Mouse (Mus musculus): ENCODE measurements around the gene BC025920.
"Not testable (repeated sequence)": the region's sequence is repeated elsewhere in the genome, so short reads cannot be mapped to it uniquely, and the experiment has no call there.

The BC025920 gene

DNA sequence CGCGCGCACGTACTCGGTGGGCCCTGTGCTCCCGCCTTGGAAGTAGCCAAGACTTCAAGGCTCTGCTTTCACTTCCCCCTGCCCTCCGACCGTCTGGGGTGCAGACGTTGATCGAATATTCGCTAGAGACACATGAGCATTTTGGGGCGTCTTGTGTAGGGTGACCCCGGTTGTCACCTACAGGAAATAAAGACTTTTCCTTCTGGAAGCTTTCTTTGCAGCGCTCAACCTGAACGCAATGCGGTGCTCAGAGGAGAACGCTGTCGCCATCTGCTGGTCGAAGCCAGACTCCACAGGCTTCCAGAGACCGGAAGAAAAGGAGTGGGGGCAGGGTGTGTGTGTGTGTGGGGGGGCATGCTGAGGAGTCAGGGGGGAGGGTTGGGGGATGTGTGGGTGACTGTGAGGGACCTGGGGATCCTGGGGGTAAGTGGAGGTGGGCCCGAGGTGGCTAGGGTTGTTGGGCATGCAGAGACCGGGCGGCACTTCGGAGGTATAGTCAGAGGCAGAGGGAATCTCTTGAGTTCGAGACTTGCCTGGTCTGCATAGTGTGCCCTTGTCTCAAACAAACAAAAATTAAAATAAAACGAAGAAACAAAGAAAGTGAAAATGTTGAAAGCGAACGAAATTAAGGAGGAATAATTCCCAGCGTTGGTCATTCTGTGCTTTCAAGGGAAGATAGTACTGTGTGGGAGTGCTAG, 953 bp upstream of the BC025920 start:
- DNase-seq = peak; percentile 85

DNA sequence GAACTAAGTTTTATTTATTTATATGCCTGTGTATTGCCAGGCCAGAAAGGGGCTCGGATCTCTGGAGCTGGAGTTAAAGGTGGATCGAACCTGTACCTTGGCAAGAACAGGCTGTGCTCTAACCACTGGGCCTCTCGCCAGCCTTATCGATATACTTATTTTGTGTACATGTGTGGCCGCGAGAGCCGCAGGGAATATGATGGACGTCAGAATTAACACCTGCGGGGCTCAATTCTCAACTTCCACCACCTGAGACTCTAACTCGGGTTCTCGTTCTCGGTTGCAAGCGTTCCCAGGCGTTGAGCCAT, 450 bp upstream of the BC025920 start:
- DNase-seq = no peak

DNA sequence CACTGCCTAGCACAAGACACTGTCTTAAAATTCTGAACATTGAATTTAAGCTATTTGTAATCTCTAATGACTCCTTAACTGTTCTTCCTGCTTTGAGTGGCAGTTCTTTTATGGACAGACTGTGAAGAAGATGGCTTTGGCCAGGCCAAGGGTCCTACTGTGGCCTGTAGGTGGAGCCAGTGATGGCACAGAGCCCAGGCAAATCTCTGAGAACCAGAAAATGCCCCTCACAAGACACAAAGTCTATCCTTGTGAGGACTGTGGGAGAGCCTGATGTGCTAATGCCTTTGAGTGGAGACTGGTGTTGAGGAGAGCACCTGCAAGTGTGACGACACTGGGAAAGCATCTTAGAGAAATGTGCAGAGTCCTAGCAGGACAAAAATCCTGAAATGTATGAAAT, 2.2 kb downstream of the BC025920 start:
- no peak for DNase-seq

DNA sequence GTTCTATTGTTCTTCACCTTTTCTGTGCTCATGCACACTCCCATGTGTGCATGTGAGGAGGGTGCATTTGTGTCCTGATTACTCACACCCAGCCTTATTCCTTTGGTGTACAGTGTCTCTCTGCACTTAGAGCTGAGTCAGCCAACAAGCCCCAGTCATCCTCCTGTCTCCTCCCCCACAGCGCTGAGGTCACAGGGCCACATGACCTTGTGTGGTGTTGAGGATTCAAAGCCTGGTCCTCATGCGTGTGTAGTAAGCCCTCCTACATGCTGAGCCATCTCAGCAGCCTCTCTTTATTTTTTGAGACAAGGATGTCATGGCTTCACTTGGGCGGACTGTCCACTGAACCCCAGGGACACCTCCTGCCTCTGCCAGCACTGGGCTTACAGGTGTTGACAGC, 6.7 kb downstream of the BC025920 start:
- no peak for DNase-seq

- DNase-seq = no peak
Observed at GRCm38 (mm10) chr10:81615486-81615885, 9.4 kb downstream of the BC025920 start.

DNA sequence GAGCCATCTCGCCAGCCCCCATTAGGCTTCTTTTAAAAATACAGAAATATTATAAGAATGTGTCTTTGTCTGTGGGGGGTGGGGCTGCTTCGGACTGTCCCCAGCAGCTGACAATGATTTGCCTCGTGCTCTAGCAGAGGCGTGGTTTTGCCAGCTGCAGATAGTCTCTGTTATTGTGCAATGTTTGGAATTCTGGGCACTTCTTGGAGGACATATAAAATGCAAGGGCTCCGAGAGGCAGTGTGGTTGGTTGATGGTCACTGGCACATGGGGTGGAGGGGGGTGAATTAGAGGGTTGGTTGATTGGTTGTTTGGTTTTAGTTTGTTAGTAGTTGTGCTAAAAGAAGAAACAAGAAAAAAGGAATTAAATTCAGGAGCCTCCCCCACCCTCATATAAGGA, 13.9 kb downstream of the BC025920 start:
- no peak for DNase-seq

- DNase-seq = no peak
Observed at GRCm38 (mm10) chr10:81620786-81621185, 14.7 kb downstream of the BC025920 start.

DNA sequence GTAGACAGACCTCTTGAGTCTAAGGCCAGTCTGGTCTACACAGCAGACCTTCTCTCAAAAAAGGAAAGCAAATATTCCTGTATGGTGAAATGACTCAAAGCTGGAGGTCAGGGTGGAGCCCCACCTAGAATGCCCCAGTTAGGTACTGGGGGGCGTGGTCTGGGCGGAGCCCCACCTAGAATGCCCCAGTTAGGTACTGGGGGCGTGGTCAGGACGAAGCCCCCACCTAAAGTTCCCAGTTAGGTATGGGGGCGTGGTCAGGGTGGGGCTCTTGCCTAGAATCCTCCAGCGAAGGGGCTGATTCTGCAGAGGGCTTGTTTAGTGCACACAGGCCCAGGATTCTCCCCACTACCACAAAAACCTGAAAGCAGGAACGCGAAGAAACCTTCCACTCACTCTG, 17.4 kb downstream of the BC025920 start:
- no peak for DNase-seq

GRCm38 (mm10) chr10:81626101-81626993, 20.3 kb downstream of the BC025920 start:
- no peak for DNase-seq

DNA sequence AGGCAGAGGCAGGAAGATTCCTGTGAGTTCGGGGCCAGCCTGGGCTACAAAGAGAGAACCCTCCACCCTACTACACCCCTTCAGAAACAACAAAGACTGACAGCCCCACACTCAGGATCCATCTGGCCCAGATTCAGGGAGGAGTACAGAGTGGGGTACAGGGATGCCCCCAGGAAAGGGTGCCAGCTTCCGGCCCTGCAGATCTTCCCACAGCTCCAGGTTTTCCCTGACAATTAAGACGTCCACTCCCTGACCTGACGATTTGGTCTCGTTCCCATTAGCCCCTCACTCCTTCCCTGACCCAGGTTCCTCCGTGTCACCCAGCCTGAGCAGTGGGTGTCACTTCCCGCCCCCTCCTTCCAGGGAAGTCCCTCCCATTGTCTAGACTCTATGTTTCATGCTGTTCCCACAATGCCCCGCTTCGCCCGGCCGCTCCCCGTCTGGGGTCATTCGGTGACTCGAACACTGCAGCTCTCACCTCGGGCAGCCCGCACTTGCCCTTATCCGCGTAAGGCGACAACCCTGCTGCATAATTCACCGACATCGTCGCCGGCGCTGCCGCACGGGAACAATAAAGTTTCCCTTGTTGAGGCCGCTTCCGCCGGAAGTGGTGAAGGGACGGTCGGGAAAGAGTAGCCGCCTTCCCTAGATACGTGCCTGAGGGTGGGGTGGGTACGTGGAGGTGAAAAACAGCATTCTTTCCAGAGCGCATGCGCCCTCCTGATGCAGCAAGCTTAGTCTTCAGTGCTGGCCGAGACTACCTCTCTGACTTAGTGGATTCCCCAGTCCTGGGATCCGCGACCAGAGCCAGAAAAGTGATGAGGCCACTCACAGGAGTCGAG, 21.1 kb downstream of the BC025920 start, which contains the start of gene Sirt6:
Gene Sirt6, minus strand, starts transcription at position 804 of the 842 bp plus-strand sequence.
- DNase-seq = peak; percentile 91

DNA sequence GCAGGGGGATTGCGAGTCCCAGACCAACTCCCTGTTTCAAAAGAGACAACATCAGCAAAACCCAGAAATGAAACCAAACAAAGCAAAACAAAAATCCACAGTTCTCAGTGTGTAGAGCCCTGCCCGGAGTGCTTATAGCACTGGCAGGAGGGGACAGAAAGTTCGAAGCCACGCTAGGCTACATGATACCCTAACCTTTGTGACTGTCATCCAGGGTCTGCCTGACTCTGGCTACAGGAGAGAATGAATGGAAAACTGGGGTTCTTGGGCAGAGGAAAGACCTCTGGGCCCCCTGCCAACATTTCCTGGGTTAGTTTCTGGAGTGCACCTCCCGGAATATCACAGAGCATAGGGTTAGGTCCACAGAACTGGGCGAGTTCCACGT, 21.8 kb downstream of the BC025920 start:
- DNase-seq = no peak

DNA sequence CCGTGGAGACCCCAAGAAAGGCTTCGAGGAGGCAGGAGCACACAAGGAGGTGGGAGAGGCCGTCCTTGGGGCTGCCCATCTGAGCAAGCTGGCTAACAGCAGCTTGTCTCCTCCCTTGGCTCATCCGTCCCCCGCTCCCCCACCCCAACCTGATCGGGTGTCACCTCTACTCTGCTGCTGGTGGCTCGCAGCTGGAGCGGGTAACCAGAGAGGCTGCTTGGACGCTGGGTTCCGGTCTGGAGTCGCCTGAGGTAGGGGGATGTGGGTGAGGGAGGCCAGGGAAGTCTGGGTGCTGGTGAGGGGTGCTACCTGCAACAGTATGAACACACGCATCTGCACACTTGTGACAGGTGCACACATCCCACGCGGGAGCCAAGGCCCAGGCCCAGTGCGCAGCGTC, 22.3 kb downstream of the BC025920 start, which contains the start of gene Ankrd24:
Gene Ankrd24, plus strand, starts transcription at position 151 of the 400 bp plus-strand sequence.
- no peak for DNase-seq

GRCm38 (mm10) chr10:81633253-81634099, 27.4 kb downstream of the BC025920 start:
- peak; percentile 86 for DNase-seq

GRCm38 (mm10) chr10:81636338-81636737, 30.3 kb downstream of the BC025920 start:
- DNase-seq = no peak

DNA sequence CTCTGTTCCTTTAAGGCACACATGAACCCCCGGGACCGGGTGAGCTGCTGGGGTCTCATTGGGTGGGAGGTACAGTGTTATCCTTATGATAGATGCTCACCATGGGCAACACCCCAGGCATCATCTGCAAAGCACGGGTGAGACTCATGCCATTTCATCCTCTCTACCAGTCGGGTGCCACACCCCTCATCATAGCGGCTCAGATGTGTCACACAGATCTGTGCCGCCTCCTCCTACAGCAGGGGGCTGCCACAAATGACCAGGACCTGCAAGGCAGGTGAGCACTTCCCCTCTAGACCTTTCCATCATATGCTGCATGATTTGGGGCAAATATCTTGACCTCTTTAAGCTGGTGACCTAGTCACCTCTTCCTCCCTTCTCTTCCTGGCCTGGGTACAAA, 32.0 kb downstream of the BC025920 start:
- no peak for DNase-seq

DNA sequence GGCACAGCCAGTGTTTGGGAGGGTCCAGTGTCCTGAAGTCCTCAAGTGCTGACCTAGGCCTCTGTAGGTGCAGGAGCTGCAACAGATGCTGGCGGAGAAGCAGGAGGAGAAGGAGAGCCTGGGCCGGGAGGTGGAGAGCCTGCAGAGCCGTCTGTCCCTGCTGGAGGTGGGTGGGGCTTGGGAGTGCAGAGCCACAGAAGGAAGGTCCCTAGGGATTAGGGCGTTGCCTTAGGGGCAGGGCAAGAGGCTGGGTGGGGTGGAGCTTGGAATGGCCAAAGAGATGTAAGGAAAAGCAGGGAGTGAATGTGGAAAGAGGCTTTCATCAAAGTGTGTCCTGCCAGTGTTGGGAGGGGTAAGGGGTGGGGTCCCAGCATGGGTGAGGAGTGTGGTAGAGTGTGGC, 34.8 kb downstream of the BC025920 start:
- not testable (repeated sequence) for DNase-seq

- DNase-seq = no peak
Observed at GRCm38 (mm10) chr10:81641566-81641965, 35.5 kb downstream of the BC025920 start.

- DNase-seq = no peak
Observed at GRCm38 (mm10) chr10:81641978-81642647, 36.0 kb downstream of the BC025920 start.

- DNase-seq = no peak
Observed at GRCm38 (mm10) chr10:81642648-81643448, 36.8 kb downstream of the BC025920 start.

- peak; percentile 95 for DNase-seq
Observed at GRCm38 (mm10) chr10:81643449-81644055, 37.5 kb downstream of the BC025920 start.
